Mouse (Mus musculus): ENCODE measurements around the gene Immt. TPM values are rescaled to one million over a fixed set of nuclear protein-coding genes. Genes with fewer than 3 reads are reported as not detected.
"Not testable (repeated sequence)": the region's sequence is repeated elsewhere in the genome, so short reads cannot be mapped to it uniquely, and the experiment has no call there.

Immt gene
- polyA plus RNA-seq, 1 experiment from 2014 or later = 242 TPM

DNA sequence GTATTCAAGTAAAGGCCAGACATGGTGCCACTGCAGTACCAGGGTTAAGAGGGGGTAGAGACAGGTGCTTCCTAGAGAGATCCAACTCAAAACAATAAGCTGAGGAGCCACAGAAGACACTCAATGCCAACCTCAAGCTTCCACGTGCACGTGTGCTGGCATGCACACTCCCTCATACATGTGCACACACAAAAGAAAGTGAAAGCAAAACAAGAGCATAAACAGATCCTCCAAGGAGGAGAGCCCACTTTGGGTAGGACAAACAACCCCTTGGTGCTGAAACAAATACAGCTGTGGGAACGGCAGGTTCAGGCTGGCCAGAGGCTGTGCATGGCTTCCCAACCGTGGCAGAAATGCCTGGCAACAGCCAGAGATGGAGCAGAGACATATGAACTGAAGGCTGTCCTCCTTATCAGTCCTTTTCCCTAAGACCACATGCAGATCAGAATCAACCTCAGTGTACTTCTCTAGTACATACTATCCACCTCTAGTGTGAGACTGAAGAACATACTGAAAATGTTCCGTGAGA lies 11.3 kb upstream of the Immt start:
- no peak overlapping the region for H3K9ac ChIP-seq

DNA sequence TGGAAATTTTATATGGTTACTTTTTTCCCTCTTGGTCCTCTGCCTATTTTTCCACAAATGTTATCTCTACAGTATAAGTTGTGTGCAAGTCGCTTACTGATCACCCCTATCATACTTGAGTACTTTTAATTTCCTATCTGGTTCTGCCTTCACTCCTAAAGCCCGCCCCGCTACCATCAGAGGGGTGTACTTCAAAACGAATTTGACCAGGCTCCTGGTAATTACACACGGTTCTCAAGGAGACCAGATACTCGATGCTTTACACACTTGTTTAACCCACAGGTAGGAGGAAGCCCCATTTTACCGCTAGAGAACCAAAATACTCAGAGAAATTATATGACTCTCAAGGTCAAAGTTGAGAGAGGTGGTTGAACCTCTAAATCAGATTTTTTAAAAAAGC lies 8.0 kb upstream of the Immt start:
- Histone ChIP-seq H3K4me1 (replicated peaks) (no peaks in the 10 kb centered on the region), H3K36me3 (no peaks in the 10 kb centered on the region; the same call in 1 of the 2 replicates), H3K9me3 (no peaks in the 10 kb centered on the region), H3K27ac (no peak overlapping the region), H3K4me3 (replicated peaks) (peak overlapping the region; percentile 68), H3K27me3 (replicated peaks) (no peaks in the 10 kb centered on the region), H3K4me2 (replicated peaks) (peak overlapping the region; percentile 72), H3K9ac (peak overlapping the region; percentile 60)
- WGBS = 1% methylated on average over 7 of the region's 7 CpGs
- ATAC-seq = peak; percentile 48

More for the DNA sequence above, 11.3 kb upstream of the Immt start:
- no peak for ATAC-seq
- H3K4me3 ChIP-seq (replicated peaks) = no peak overlapping the region
- H3K9me3 ChIP-seq = no peaks in the 10 kb centered on the region
- no peak overlapping the region for H3K27ac ChIP-seq
- H3K36me3 ChIP-seq = peaks cover 12% of the 10 kb centered on the region
- no peaks in the 10 kb centered on the region for H3K4me1 ChIP-seq (replicated peaks)
- H3K4me2 ChIP-seq (replicated peaks) = no peak overlapping the region
- H3K27me3 ChIP-seq (replicated peaks) = no peaks in the 10 kb centered on the region
- WGBS = 91% methylated on average over 5 of the region's 5 CpGs

DNA sequence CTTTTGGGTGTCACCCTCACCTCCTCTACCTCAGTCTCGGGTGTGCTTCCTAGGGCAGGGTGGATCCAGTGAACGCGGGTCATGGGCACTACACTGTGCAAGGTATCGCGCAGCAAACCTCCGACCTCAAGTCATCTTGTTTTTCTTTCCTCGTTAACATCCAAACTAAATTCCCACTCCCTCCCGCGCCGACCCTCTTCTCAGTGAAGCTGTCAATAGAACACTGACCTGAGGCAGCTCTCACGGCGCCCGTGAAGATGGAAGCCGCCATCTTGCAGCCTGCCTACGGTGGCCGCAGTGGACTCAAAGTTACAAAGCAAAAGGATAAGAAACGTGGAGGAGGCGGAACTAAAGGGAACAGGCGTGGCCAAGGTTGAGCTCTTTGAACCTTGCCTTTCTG lies 7.6 kb upstream of the Immt start:
- Histone ChIP-seq H3K27me3 (replicated peaks) (no peaks in the 10 kb centered on the region), H3K4me3 (replicated peaks) (peak overlapping the region; percentile 68), H3K4me1 (replicated peaks) (no peaks in the 10 kb centered on the region), H3K27ac (no peak overlapping the region), H3K9me3 (no peaks in the 10 kb centered on the region), H3K9ac (peak overlapping the region; percentile 60), H3K36me3 (no peaks in the 10 kb centered on the region), H3K4me2 (replicated peaks) (peak overlapping the region; percentile 72)
- WGBS = under 1% methylated on average over 19 of the region's 19 CpGs
- peak; percentile 96 for ATAC-seq

DNA sequence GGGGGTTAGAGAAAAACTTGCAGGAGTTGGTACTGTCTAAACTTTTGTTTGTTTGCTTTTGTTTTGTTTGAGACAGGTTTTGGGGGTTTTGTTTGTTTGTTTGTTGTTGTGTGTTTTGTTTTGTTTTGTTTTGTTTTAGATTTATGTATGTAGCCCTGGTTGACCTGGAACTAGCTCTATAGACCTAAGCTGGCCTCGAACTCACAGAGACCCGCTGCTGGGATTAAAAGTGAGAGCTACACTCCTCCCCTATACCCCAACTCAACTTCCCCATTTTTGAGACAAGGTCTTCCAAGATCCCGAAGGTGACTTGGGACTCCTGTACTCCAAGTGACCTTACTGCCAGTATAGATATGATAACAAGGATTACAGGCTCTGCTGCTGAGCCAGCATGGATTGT lies 7.2 kb upstream of the Immt start:
- 39% methylated on average over 3 of the region's 3 CpGs for WGBS

DNA sequence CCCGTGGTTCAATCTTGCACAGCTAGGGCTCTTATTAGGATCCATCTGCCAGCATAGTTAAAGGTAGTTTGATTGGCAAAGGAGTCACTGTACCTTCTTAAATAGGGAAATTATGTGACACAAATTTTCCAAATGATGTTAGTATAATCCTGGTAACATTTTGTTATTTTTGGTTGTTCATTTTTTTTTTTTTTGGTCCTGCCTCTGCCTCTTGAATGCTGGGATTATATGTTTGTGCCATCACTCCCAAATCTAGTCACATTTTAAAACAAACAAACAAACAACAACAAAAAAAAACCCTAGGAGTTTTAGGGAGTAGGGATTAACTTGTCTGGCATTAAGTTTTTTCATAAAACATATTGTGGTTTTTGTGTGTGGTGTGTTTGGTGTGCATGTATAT lies 4.3 kb upstream of the Immt start, which contains the start of gene Mrpl35:
Mrpl35 (minus strand) TSS at position 101 of the 400 bp plus-strand sequence.
- Histone ChIP-seq H3K9ac (no peak within 1 kb of the TSS), H3K4me3 (replicated peaks) (no peak within 1 kb of the TSS), H3K4me2 (replicated peaks) (no peak within 1 kb of the TSS), H3K27me3 (replicated peaks) (no peaks in the 10 kb centered on the region), H3K4me1 (replicated peaks) (no peaks in the 10 kb centered on the region; the same call in 1 of the 2 replicates), H3K27ac (no peak within 1 kb of the TSS), H3K9me3 (no peaks in the 10 kb centered on the region), H3K36me3 (no peaks in the 10 kb centered on the region)
- WGBS = 46% methylated on average over 1 of the region's 1 CpGs
- ATAC-seq = no peak

More for the DNA sequence above, 7.2 kb upstream of the Immt start:
- Histone ChIP-seq H3K27me3 (replicated peaks) (no peaks in the 10 kb centered on the region), H3K4me3 (replicated peaks) (peak overlapping the region; percentile 68), H3K9me3 (no peaks in the 10 kb centered on the region), H3K4me2 (replicated peaks) (peak overlapping the region; percentile 72), H3K9ac (no peak overlapping the region), H3K4me1 (replicated peaks) (no peaks in the 10 kb centered on the region), H3K36me3 (no peaks in the 10 kb centered on the region), H3K27ac (no peak overlapping the region)
- peak; percentile 56 for ATAC-seq

DNA sequence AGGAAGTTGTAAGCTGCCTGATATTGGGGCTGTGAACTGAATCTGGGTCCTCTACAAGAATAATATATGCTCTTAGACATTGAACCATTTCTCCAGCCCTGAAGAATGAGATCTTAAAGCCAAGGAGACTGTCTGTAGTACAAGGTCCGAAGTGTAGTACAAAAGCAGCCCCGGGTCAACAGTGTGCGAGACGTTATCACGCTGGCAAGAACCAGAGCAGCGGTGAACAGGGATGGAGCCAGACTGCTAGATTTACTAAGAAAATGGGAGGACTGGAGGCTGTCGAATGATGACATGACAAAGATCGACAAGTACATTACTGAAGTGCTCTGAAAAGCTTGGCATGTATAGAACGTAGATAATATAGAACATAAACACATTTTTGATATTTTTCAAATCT lies 1.4 kb upstream of the Immt start:
- 83% methylated on average over 9 of the region's 9 CpGs for WGBS

DNA sequence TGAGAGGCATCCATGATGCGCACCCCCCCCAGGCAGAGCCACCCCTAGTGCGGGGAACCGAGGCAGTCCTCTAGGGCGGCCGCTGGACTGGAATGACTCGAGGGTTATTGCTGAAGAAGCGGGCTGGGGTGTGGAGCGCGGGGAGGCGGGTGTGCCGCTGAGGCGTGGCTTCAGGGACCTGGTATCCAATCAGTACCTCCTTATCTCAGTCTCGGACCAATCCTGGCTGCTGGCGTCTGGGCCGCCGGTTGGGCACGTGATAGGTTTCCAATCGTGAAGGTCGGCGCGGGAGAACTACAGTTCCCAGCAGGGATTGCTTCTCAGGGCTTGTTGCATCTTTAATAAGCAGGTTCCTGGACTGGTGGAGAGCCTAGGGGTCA lies 440 bp downstream of the Immt start:
- no peaks in the 10 kb centered on the region for H3K27me3 ChIP-seq (replicated peaks)
- no peaks in the 10 kb centered on the region; the same call in 1 of the 2 replicates for H3K4me1 ChIP-seq (replicated peaks)
- no peaks in the 10 kb centered on the region for H3K36me3 ChIP-seq
- H3K9me3 ChIP-seq = no peaks in the 10 kb centered on the region
- peak overlapping the region; percentile 69 for H3K4me2 ChIP-seq (replicated peaks)
- peak overlapping the region; percentile 81 for H3K9ac ChIP-seq
- peak; percentile 99 for ATAC-seq
- peak overlapping the region; percentile 94 for H3K4me3 ChIP-seq (replicated peaks)
- H3K27ac ChIP-seq = peak overlapping the region; percentile 94
- WGBS = 0% methylated on average over 21 of the region's 21 CpGs

More for the DNA sequence above, 1.4 kb upstream of the Immt start:
- Histone ChIP-seq H3K9ac (no peak overlapping the region), H3K9me3 (no peaks in the 10 kb centered on the region), H3K36me3 (no peaks in the 10 kb centered on the region), H3K27me3 (replicated peaks) (no peaks in the 10 kb centered on the region), H3K4me2 (replicated peaks) (peak overlapping the region; percentile 69; the same call in 1 of the 2 replicates), H3K4me3 (replicated peaks) (no peak overlapping the region), H3K4me1 (replicated peaks) (no peaks in the 10 kb centered on the region; the same call in 1 of the 2 replicates), H3K27ac (no peak overlapping the region)
- no peak for ATAC-seq

DNA sequence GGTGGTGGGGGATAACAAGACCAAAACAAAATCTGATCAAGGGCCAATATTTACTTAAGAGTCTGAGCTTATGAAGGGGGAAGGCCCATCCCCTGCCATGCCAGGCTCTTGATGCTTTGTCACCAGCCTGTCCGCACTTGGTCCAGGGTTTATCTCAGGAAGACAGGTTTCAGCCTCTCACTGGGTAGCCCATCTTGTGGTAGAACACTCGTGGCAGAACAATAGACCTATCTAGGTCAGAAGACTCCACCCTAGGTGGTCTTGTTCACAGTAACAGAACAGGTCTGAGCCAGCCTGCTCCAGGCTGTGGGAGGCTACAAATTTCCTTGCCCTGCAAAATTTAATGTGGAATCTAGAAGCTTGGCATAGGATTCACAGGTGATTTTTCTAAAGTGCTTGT lies 5.7 kb downstream of the Immt start:
- no peaks in the 10 kb centered on the region for H3K27me3 ChIP-seq (replicated peaks)
- 64% methylated on average over 2 of the region's 2 CpGs for WGBS
- no peaks in the 10 kb centered on the region; the same call in 1 of the 2 replicates for H3K4me1 ChIP-seq (replicated peaks)
- no peaks in the 10 kb centered on the region for H3K9me3 ChIP-seq
- H3K4me3 ChIP-seq (replicated peaks) = no peak overlapping the region
- no peak for ATAC-seq
- no peak overlapping the region for H3K9ac ChIP-seq
- H3K27ac ChIP-seq = no peak overlapping the region
- H3K4me2 ChIP-seq (replicated peaks) = no peak overlapping the region
- H3K36me3 ChIP-seq = no peaks in the 10 kb centered on the region

DNA sequence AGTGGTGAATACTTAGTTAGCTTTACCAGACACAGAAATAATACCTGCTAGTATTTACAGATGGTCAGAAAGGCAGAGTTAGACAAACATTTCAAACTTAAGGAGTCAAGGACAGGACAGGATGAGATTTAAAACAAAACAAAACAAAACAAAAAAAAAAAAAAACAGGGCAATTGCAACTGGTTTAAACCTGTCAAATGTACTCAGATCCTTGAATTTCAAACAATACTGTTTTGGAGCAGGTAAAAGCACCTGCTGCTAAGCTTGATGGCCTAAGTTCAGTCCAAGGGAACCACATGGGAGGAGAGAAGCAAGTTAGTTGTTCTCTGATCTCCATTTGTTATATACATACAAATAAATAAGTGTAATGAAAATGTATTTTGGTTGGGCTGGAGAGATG lies 8.7 kb downstream of the Immt start:
- H3K36me3 ChIP-seq = no peaks in the 10 kb centered on the region
- no peaks in the 10 kb centered on the region for H3K27me3 ChIP-seq (replicated peaks)
- no peak overlapping the region for H3K9ac ChIP-seq
- no peak overlapping the region for H3K4me2 ChIP-seq (replicated peaks)
- H3K4me1 ChIP-seq (replicated peaks) = no peaks in the 10 kb centered on the region
- no peak for ATAC-seq
- no peaks in the 10 kb centered on the region for H3K9me3 ChIP-seq
- H3K27ac ChIP-seq = no peak overlapping the region
- H3K4me3 ChIP-seq (replicated peaks) = no peak overlapping the region

DNA sequence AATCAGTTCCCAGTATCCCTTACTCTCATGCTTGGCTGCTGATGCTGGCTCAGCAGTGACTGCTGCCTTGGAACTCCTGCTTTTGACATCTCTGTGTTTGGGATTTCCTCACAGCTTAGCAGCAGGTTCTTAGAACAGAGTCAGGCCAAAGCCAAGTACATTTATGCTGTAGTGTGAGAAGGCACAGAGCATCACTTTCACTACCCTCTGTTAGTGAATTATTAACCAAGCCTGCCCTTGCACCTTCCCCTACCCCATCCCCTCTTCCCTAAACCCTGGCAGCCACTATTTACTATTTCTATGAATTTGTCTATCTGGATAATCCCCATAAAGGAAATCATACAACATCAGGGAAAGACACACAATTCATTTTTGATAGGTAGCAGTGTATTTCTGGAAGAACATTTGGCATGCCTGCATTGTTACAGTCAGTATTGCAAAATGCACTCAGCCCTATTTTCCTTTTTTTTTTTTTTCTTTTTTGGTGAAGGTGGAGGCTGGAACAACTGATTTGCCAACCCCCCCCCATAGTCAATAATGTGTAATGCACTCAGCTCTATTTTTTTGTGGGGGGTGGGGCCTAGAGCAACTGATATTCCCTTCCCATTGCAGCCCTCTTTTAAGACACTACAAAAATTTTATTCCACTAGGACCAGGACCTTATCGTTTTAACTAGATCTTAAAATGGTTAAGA lies 9.6 kb downstream of the Immt start:
- ATAC-seq = no peak

DNA sequence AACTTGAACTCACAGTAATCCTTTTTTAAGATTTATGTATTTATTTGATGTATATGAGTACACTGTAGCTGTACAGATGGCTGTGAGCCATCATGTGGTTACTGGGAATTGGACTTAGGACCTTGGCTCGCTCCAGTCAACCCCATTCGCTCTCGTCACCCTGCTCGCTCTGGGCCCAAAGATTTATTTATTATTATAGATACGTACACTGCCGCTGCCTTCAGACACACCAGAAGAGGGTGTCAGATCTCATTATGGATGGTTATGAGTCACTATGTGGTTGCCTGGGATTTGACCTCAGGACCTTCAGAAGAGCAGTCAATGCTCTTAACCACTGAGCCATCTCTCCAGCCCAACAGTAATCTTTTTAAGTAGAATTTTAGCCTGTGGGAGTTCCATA lies 15.8 kb downstream of the Immt start:
- ATAC-seq; H3K27me3 ChIP-seq (replicated peaks); H3K9ac ChIP-seq; H3K9me3 ChIP-seq; H3K4me3 ChIP-seq (replicated peaks); H3K36me3 ChIP-seq; H3K27ac ChIP-seq; H3K4me2 ChIP-seq (replicated peaks); H3K4me1 ChIP-seq (replicated peaks): not testable (repeated sequence)
- WGBS = 87% methylated on average over 6 of the region's 6 CpGs

More for the DNA sequence above, 9.6 kb downstream of the Immt start:
- H3K9ac ChIP-seq = no peak overlapping the region
- no peaks in the 10 kb centered on the region for H3K9me3 ChIP-seq
- H3K27me3 ChIP-seq (replicated peaks) = no peaks in the 10 kb centered on the region
- no peak overlapping the region for H3K4me2 ChIP-seq (replicated peaks)
- no peak overlapping the region for H3K4me3 ChIP-seq (replicated peaks)
- H3K4me1 ChIP-seq (replicated peaks) = no peaks in the 10 kb centered on the region
- 94% methylated on average over 1 of the region's 1 CpGs for WGBS
- no peak overlapping the region for H3K27ac ChIP-seq
- no peaks in the 10 kb centered on the region for H3K36me3 ChIP-seq

DNA sequence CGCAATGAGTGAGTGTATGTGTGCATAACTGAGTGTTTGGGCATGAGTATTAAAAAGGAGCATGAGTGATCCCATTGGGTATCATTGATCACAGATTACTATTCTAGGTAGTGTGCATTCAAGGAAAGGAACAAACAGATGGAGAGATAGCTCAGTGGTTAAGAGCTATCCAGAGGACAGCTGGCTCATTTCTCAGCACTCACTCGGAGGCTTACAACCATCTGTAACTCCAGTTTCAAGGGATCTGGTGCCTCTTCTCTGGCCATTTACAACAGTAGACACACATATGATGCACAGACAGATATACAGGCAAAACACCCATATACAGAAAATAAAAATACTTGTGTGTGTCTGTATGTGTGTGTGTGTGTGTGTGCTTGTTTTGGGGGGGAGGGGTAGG lies 36.6 kb downstream of the Immt start:
- Histone ChIP-seq H3K36me3 (peaks cover 31% of the 10 kb centered on the region), H3K4me2 (replicated peaks) (no peak overlapping the region), H3K27ac (no peak overlapping the region), H3K27me3 (replicated peaks) (no peaks in the 10 kb centered on the region), H3K4me3 (replicated peaks) (no peak overlapping the region), H3K4me1 (replicated peaks) (no peaks in the 10 kb centered on the region), H3K9ac (no peak overlapping the region), H3K9me3 (no peaks in the 10 kb centered on the region)
- no peak for ATAC-seq
- WGBS = 82% methylated on average over 2 of the region's 2 CpGs

DNA sequence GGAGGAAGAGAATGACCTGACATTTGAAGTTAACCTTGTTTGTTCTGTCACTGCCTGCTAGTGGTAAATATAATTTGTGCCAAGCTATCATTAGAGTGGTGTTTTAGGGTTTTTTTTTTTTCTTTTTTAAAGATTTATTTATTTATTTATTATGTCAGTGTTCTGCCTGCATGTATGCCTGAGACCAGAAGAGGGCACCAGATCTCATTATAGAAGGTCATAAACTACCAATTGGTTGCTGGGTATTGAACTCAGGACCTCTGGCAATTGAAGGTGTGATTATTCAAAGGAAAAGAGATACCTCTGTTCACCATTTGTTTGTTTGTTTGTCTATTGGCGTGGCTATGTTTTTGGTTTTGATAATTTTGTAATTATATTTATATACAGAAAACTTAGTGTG lies 37.7 kb downstream of the Immt start:
- Histone ChIP-seq H3K4me3 (replicated peaks) (no peak overlapping the region), H3K9me3 (no peaks in the 10 kb centered on the region), H3K4me2 (replicated peaks) (no peak overlapping the region), H3K4me1 (replicated peaks) (no peaks in the 10 kb centered on the region), H3K27me3 (replicated peaks) (no peaks in the 10 kb centered on the region), H3K27ac (no peak overlapping the region), H3K9ac (no peak overlapping the region), H3K36me3 (peaks cover 32% of the 10 kb centered on the region)
- no peak for ATAC-seq
- WGBS = 85% methylated on average over 1 of the region's 1 CpGs
